In the genomic region with DNA sequence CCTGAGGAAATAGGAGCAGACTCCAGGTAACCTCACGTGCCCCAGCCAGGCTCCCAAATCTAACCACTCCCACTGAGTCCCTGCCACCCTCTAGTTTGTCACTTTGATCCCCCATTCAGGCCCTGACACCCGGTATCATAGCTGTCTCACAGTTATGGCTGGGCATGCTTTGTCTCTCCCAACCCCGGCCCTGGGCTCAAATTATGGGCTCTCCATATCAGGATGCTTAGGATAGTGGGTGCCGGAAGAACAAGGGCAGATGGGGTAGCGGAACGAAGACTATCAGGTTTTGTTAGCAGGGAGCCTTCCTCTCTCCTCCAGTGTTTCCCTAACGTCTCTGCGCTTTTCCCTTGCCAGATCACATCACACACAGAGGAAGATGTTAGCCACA, we compare ENCODE assay signal across 9 mouse cellular contexts. TPM values are rescaled to one million over a fixed set of nuclear protein-coding genes. Genes with fewer than 3 reads are reported as not detected.
DNase-seq lines count a peak whose midpoint lies in the region; ATAC-seq and TF ChIP-seq lines count a peak whose summit lies in the region.
"Had no signal": no experiment of that assay in that cellular context is flagged by ENCODE, and none has a peak within 500 bp of the region (broad histone marks: within the 10 kb centered on the region; RNA-seq: fewer than 3 reads in every experiment).

No protein-coding gene starts in this region.

- ATAC-seq in lung, embryonic 16.5 days (ENCODE audit: low read depth): no peak; the same call in 1 of the 2 replicates
- no peak; the same call in 1 of the 2 replicates for ATAC-seq in forebrain, postnatal 0 days
- no peak; the same call in 1 of the 2 replicates for ATAC-seq in liver, embryonic 12.5 days
- no peak for ATAC-seq in stomach, postnatal 0 days (ENCODE audit: low FRiP score, low TSS enrichment)
- no peak for ATAC-seq in erythroid progenitor cell, adult 5-6 weeks (replicated peaks; ENCODE audit: low FRiP score, poor library complexity, severe bottlenecking)

- H3K9ac ChIP-seq in lung, embryonic 16.5 days (ENCODE audit: low read length): peak overlapping the region; percentile 63
- H3K9ac ChIP-seq in forebrain, postnatal 0 days: peak overlapping the region; percentile 71
- no peak overlapping the region for H3K9ac ChIP-seq in liver, embryonic 12.5 days
- 0 out of 2 replicates have a peak overlapping the region, but pooled peaks have one; percentile 68 for H3K9ac ChIP-seq in stomach, postnatal 0 days (ENCODE audit: low read length)

- H3K27me3 ChIP-seq in lung, embryonic 16.5 days (ENCODE audit: control insufficient read depth, insufficient read depth, low read depth, low read length): no peaks in the 10 kb centered on the region
- no peaks in the 10 kb centered on the region for H3K27me3 ChIP-seq in forebrain, postnatal 0 days (ENCODE audit: insufficient read depth, low read length)
- H3K27me3 ChIP-seq in liver, embryonic 12.5 days (replicated peaks): peaks cover 15% of the 10 kb centered on the region
- H3K27me3 ChIP-seq in stomach, postnatal 0 days (ENCODE audit: control insufficient read depth, insufficient read depth, low read length): no peaks in the 10 kb centered on the region

- H3K9me3 ChIP-seq in lung, embryonic 16.5 days (ENCODE audit: control insufficient read depth, low read length): no peaks in the 10 kb centered on the region
- no peaks in the 10 kb centered on the region for H3K9me3 ChIP-seq in forebrain, postnatal 0 days (ENCODE audit: low read length)
- no peaks in the 10 kb centered on the region for H3K9me3 ChIP-seq in liver, embryonic 12.5 days (replicated peaks)
- no peaks in the 10 kb centered on the region for H3K9me3 ChIP-seq in stomach, postnatal 0 days (ENCODE audit: control insufficient read depth, low read length)

- peak overlapping the region; percentile 21; the same call in 1 of the 2 replicates for H3K27ac ChIP-seq in lung, embryonic 16.5 days (ENCODE audit: low read length)
- H3K27ac ChIP-seq in forebrain, postnatal 0 days (ENCODE audit: low read depth, low read length): peak overlapping the region; percentile 72; the same call in 1 of the 2 replicates
- no peak overlapping the region for H3K27ac ChIP-seq in liver, embryonic 12.5 days
- H3K27ac ChIP-seq in stomach, postnatal 0 days (replicated peaks): no peak overlapping the region; the same call in 1 of the 2 replicates

- TF ChIP-seq CTCF in forebrain, postnatal 0 days (IDR thresholded peaks at IDR 0.05; ENCODE audit: low read depth): no peak
- no peak for TF ChIP-seq CTCF in stomach, postnatal 0 days (IDR thresholded peaks at IDR 0.05; ENCODE audit: low read depth)

- H3K36me3 ChIP-seq in lung, embryonic 16.5 days (ENCODE audit: control insufficient read depth, insufficient read depth, low read length): no peaks in the 10 kb centered on the region
- no peaks in the 10 kb centered on the region for H3K36me3 ChIP-seq in forebrain, postnatal 0 days (ENCODE audit: insufficient read depth)
- no peaks in the 10 kb centered on the region for H3K36me3 ChIP-seq in liver, embryonic 12.5 days
- no peaks in the 10 kb centered on the region for H3K36me3 ChIP-seq in stomach, postnatal 0 days (ENCODE audit: control insufficient read depth, insufficient read depth, low read length)

- H3K4me3 ChIP-seq in lung, embryonic 16.5 days (ENCODE audit: low read length): peak overlapping the region; percentile 69
- H3K4me3 ChIP-seq in forebrain, postnatal 0 days (ENCODE audit: low read depth, low read length): peak overlapping the region; percentile 62
- H3K4me3 ChIP-seq in liver, embryonic 12.5 days: peak overlapping the region; percentile 54
- H3K4me3 ChIP-seq in stomach, postnatal 0 days (ENCODE audit: low read depth, low read length): peak overlapping the region; percentile 62

- DNase-seq in lung, postnatal 14 days: no peak
- no peak for DNase-seq in forebrain, postnatal 0 days
- no peak for DNase-seq in stomach, postnatal 0 days (ENCODE audit: low spot score)
- no peak for DNase-seq in cerebellum, postnatal 36 days
- DNase-seq: cerebellum, adult 9-10 months had no signal

- peak overlapping the region; percentile 95 for H3K4me2 ChIP-seq in lung, embryonic 16.5 days (ENCODE audit: low read depth, low read length)
- peak overlapping the region; percentile 95 for H3K4me2 ChIP-seq in forebrain, postnatal 0 days (ENCODE audit: low read depth)
- peak overlapping the region; percentile 75 for H3K4me2 ChIP-seq in liver, embryonic 12.5 days
- peak overlapping the region; percentile 98 for H3K4me2 ChIP-seq in stomach, postnatal 0 days (replicated peaks; ENCODE audit: low read depth)

- TF ChIP-seq EP300 in stomach, postnatal 0 days (optimal IDR thresholded peaks at IDR 0.05): no peak

- 25% methylated on average over 8 of the region's 8 CpGs for WGBS in lung, embryonic 16.5 days
- WGBS in forebrain, postnatal 0 days: 27% methylated on average over 8 of the region's 8 CpGs
- WGBS in liver, embryonic 12.5 days (ENCODE audit: insufficient replicate concordance): 37% methylated on average over 8 of the region's 8 CpGs
- WGBS in stomach, postnatal 0 days: 43% methylated on average over 8 of the region's 8 CpGs

- peaks cover 45% of the 10 kb centered on the region for H3K4me1 ChIP-seq in lung, embryonic 16.5 days (replicated peaks; ENCODE audit: control insufficient read depth, insufficient read depth, low read length)
- peaks cover 8% of the 10 kb centered on the region; the same call in 1 of the 2 replicates for H3K4me1 ChIP-seq in forebrain, postnatal 0 days (ENCODE audit: insufficient read depth)
- peaks cover 6% of the 10 kb centered on the region; the same call in 1 of the 2 replicates for H3K4me1 ChIP-seq in liver, embryonic 12.5 days
- H3K4me1 ChIP-seq in stomach, postnatal 0 days (replicated peaks; ENCODE audit: control insufficient read depth, insufficient read depth): peaks cover 2% of the 10 kb centered on the region; the same call in 1 of the 2 replicates

RNA-seq across cellular contexts. Expression of gene Tnfrsf19, which starts 8.2 kb away (rescaled TPM):
- 78.2 and 85.0 TPM in 2 replicates for polyA plus RNA-seq in lung, embryonic 16.5 days (2015; fragmentation: Nextera tagmentation; extraction: Ambion mirVana)
- total RNA-seq in forebrain, postnatal 0 days (2014; rRNA removed): 59.5 and 63.1 TPM in 2 replicates
- 52.7 and 56.0 TPM in 2 replicates for polyA plus RNA-seq in forebrain, postnatal 0 days (2015; fragmentation: Nextera tagmentation; extraction: Ambion mirVana)
- 6.2 and 6.7 TPM in 2 replicates for polyA plus RNA-seq in liver, embryonic 12.5 days (2016; fragmentation: Nextera tagmentation; extraction: Ambion mirVana)
- 27.8 and 28.2 TPM in 2 replicates for polyA plus RNA-seq in stomach, postnatal 0 days (2015; fragmentation: Nextera tagmentation; extraction: Ambion mirVana)
- 1.8 TPM in 1 of 2 replicates, not detected in the other for total RNA-seq in erythroid progenitor cell, adult 5-6 weeks (2015; ENCODE audit: low replicate concordance)
- 1.8 and 3.2 TPM in 2 replicates for total RNA-seq in erythroid progenitor cell, adult 5-6 weeks (2017; ENCODE audit: low replicate concordance)
- total RNA-seq: monocyte, adult 5-6 weeks had no signal

Comparison
In these comparisons a context has a peak if more than half of its experiments do, and no peak if none do; other contexts are left out.
1. H3K27ac ChIP-seq: peak in lung, embryonic 16.5 days (single experiment) and forebrain, postnatal 0 days (single experiment); none in liver, embryonic 12.5 days (single experiment) and stomach, postnatal 0 days (single experiment).
2. Peak in every context shown above with its lines, with median percentiles within 50 percentile points of each other: H3K4me2 ChIP-seq and H3K4me3 ChIP-seq.